Mouse (Mus musculus) megakaryocyte, embryonic 14.5 days (primary cell): Measurements from ENCODE around the gene Tymp.

Source experiments
- FLI1 ChIP-seq: IDR thresholded peaks from 2 replicates; pipeline ENCODE4 v1.6.1; 2012; ENCODE audit warnings: low read length, inconsistent platforms, mixed read lengths
- GATA1 ChIP-seq: IDR thresholded peaks from 3 replicates; pipeline ENCODE4 v1.6.1; 2012; ENCODE audit warnings: mixed read lengths, low read length, inconsistent platforms, borderline replicate concordance

DNA sequence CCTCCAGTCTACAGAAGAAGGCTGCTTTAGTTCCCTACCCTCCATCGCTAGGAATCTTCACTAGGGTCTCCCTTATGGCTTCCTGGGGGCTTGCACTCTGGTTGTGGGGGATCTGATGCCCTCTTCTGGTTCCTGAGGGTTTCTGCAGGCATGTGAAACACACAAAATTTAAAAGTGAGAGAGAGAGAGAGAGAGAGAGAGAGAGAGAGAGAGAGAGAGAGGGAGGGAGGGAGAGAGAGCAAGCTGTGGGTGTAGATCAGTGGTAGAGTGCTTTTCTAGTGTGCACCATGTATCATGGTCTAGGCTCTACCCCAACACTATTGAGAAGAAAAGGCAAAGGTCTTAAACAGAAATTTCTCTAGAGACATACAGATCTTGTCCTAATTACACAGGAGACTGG is 35.2 kb downstream of the Tymp start:
- TF ChIP-seq GATA1 (no peak), FLI1 (no peak)
